In genomic region chr15:91360495-91360894, GRCm38 (mm10) we compare ENCODE assay signal across 24 mouse cellular contexts.
"Had no signal": no experiment of that assay in that cellular context is flagged by ENCODE, and none has a peak within 500 bp of the region (broad histone marks: within the 10 kb centered on the region; RNA-seq: fewer than 3 reads in every experiment).

No protein-coding gene starts in this region.

- H3K4me3 ChIP-seq: intestine, embryonic 15.5 days; limb, embryonic 10.5 days; limb, embryonic 13.5 days; liver, embryonic 12.5 days; liver, embryonic 15.5 days; lung, embryonic 15.5 days; megakaryocyte, embryonic 14.5 days; midbrain, embryonic 10.5 days; neural tube, embryonic 12.5 days; neural tube, embryonic 15.5 days; stomach, embryonic 15.5 days had no signal

- DNase-seq: kidney, adult 18-20 months; kidney, postnatal 36 days; layer of hippocampus, adult 9-11 months; liver; lung, adult 18-20 months; lung, postnatal 10 days; lung, postnatal 36 days; midbrain, embryonic 14.5 days; retina, postnatal 1 day; right cerebral cortex, postnatal 25 days; spleen, adult 18-20 months; thymus, postnatal 25 days had no signal

- H3K36me3 ChIP-seq: intestine, embryonic 15.5 days; limb, embryonic 10.5 days; limb, embryonic 13.5 days; liver, embryonic 12.5 days; liver, embryonic 15.5 days; lung, embryonic 15.5 days; midbrain, embryonic 10.5 days; neural tube, embryonic 12.5 days; neural tube, embryonic 15.5 days; stomach, embryonic 15.5 days had no signal

- H3K9ac ChIP-seq: intestine, embryonic 15.5 days; limb, embryonic 13.5 days; liver, embryonic 12.5 days; liver, embryonic 15.5 days; lung, embryonic 15.5 days; neural tube, embryonic 12.5 days; neural tube, embryonic 15.5 days; stomach, embryonic 15.5 days had no signal

- ATAC-seq: intestine, embryonic 15.5 days; liver, embryonic 12.5 days had no signal

- H3K4me1 ChIP-seq: intestine, embryonic 15.5 days; limb, embryonic 10.5 days; limb, embryonic 13.5 days; liver, embryonic 12.5 days; liver, embryonic 15.5 days; lung, embryonic 15.5 days; megakaryocyte, embryonic 14.5 days; midbrain, embryonic 10.5 days; neural tube, embryonic 12.5 days; neural tube, embryonic 15.5 days; stomach, embryonic 15.5 days had no signal

- H3K27me3 ChIP-seq: intestine, embryonic 15.5 days; limb, embryonic 13.5 days; liver, embryonic 12.5 days; liver, embryonic 15.5 days; lung, embryonic 15.5 days; megakaryocyte, embryonic 14.5 days; neural tube, embryonic 12.5 days; neural tube, embryonic 15.5 days; stomach, embryonic 15.5 days had no signal

- H3K27ac ChIP-seq: intestine, embryonic 15.5 days; kidney, postnatal 0 days; limb, embryonic 10.5 days; limb, embryonic 13.5 days; liver, embryonic 12.5 days; liver, embryonic 15.5 days; lung, embryonic 15.5 days; midbrain, embryonic 10.5 days; neural tube, embryonic 12.5 days; neural tube, embryonic 15.5 days; stomach, embryonic 15.5 days had no signal

- H3K4me2 ChIP-seq: intestine, embryonic 15.5 days; limb, embryonic 13.5 days; liver, embryonic 12.5 days; liver, embryonic 15.5 days; lung, embryonic 15.5 days; neural tube, embryonic 12.5 days; neural tube, embryonic 15.5 days; stomach, embryonic 15.5 days had no signal

- H3K9me3 ChIP-seq: intestine, embryonic 15.5 days; limb, embryonic 10.5 days; limb, embryonic 13.5 days; liver, embryonic 12.5 days; liver, embryonic 15.5 days; lung, embryonic 15.5 days; midbrain, embryonic 10.5 days; neural tube, embryonic 12.5 days; neural tube, embryonic 15.5 days; stomach, embryonic 15.5 days had no signal
